Mouse (Mus musculus) liver, postnatal 0 days (tissue): ENCODE results near the gene Zdhhc21.

Experiments
- CTCF ChIP-seq: sonication (generic); IDR thresholded peaks from 2 replicates; pipeline ENCODE4 v1.5.1; 2016; ENCODE audit warnings: antibody characterized with exemption, low read depth
- EP300 ChIP-seq: IDR thresholded peaks from 2 replicates; pipeline ENCODE4 v1.6.1; 2016; ENCODE audit warnings: antibody characterized with exemption, low read depth, mild to moderate bottlenecking

DNA sequence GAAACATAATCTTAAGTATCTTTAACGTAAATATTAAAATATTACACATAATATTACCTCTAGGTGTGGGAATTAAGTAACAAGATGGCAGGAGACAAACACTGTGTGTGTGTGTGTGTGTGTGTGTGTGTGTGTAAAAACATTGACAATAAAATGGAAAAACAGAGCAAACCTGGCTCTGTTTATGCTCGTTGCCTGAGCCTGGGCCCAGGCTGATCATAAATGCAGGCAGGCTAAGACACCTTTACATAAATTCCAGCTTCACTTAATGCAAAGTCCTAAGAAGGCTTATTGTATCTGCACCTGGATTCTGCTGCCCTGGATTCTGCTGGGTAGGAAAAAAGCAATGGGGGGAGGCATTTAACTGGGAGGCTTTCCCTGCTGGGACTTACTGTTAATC is 31.8 kb upstream of the Zdhhc21 start:
- no peak for TF ChIP-seq CTCF
- no peak for TF ChIP-seq EP300
